Mouse (Mus musculus): ENCODE data around the gene Wdr83.

The Wdr83 gene

GRCm38 (mm10) chr8:85076001-85076400 lies 5.1 kb downstream of the Wdr83 start:
- DNase-seq = peak; percentile 39

DNA sequence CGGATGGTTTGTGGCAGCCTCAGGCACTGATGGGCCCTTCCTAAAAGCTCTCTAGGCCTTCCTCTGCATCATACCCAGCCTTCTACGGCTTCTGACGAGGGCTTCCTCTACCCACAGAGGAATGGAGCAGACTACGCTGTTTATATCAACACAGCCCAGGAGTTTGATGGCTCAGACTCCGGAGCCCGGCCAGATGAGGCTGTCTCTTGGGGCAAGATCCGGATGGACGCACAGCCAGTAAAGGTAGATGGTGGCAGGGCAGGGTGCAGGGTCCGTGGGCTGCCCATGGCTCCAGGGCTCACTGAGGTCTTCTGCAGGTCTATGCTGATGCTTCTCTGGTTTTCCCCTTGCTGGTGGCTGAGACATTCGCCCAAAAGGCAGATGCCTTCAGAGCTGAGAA lies 6.5 kb downstream of the Wdr83 start:
- DNase-seq = no peak

DNA sequence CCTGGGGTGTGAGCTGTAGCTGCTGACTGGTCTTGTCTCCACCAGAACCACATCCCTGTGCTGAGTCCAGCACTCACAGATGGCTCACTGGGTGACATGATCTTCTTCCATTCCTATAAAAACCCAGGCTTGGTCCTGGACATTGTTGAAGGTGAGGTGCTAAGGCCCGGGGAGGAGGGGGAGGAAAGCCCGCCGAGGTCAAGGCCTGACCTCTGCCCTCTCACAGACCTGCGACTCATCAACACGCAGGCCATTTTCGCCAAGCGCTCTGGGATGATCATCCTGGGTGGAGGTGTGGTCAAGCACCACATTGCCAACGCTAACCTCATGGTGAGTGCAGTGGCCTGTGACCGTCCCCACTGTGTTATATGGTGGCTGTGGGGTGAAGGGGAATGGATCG lies 6.9 kb downstream of the Wdr83 start:
- no peak for DNase-seq

DNA sequence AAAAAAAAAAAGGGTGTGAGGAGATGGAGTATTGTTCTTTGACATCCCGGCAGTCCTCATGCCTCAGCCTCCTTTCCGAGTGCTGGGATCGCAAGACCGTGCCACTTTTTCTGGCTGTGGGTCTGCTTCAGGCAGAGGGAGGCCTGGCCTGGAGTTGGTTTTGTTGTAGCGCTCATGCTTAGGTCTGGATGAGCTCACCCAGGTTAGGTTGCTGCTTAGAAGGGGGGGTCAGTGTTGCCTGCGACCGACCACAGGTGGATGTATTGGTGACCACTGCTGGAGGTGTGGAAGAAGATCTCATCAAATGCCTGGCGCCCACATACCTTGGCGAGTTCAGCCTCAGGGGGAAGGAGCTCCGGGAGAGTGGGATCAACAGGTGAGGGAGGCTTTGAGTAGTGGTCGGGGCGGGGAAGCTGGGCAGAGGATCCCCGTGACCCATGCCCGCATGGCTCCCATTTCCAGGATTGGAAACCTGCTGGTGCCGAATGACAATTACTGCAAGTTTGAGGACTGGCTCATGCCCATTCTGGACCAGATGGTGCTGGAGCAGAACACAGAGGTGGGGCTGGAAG lies 8.0 kb downstream of the Wdr83 start:
- no peak for DNase-seq

- no peak for DNase-seq
Observed at GRCm38 (mm10) chr8:85072364-85072929, 8.7 kb downstream of the Wdr83 start.

DNA sequence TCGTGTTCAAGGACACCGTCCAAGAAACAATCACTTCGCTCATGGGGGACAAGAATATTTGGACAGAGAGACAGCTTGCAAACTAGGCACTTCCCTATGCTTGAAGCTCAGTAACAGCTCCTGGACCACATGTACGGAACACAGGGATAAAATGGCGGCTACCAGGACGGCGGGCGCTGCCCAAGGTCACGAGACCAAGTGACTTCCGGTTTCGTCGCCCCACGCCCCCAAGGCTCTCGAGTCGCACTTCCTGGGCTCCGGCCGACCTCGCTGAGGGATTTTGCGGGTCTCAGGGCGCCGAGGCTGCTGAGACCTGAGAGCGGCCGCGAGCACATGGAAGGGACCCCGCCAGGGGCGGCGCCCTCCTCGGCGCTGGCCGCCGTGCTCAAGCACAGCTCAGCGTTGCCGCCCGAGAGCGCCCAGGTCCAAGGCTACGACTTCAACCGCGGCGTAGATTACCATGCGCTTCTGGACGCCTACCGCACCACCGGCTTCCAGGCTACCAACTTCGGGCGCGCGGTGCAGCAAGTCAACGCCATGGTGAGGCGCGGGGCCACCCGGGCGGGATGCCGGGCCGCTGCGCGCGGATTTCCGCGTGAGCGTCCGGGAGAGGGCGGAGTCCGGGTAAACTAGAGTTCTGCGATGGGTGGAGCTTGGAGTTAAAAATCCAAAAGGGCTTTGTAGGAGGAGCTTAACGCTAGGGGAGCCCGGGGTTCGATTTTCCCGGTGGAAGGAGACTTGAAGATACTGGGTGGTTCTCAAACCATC lies 9.4 kb downstream of the Wdr83 start, which contains the start of gene Dhps:
TSS of gene Dhps (plus strand) at position 244 of the 768 bp plus-strand sequence.
- DNase-seq = peak; percentile 96

GRCm38 (mm10) chr8:85071041-85071440 lies 10.1 kb downstream of the Wdr83 start:
- peak; percentile 32 for DNase-seq

DNA sequence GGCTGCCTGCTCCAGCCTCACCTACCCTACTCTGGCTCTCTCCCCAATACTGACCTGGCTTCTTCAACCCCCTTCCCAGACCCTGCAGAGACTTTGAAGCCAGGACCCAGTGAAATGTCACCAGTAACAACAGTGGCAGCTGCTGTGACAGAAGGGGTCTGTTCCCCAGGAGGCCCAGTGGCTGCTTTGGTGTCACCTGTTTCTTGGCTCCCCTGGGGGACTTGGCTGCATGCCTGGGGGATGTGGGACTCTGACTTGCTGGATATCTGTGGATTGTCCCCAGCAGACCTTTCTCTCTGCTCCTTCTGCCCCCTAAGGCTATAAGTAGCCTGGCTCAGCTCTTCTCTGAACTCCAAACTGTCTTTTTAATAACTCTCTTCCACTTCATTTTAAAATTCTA lies 13.1 kb downstream of the Wdr83 start, which contains the start of gene Gm5741:
TSS of gene Gm5741 (minus strand) at position 1 of the 400 bp plus-strand sequence.
- DNase-seq = no peak

GRCm38 (mm10) chr8:85067155-85067554 lies 14.0 kb downstream of the Wdr83 start:
- DNase-seq = no peak

GRCm38 (mm10) chr8:85065213-85065612 lies 15.9 kb downstream of the Wdr83 start:
- DNase-seq = no peak

- no peak for DNase-seq
Observed at GRCm38 (mm10) chr8:85062603-85063002, 18.5 kb downstream of the Wdr83 start.

DNA sequence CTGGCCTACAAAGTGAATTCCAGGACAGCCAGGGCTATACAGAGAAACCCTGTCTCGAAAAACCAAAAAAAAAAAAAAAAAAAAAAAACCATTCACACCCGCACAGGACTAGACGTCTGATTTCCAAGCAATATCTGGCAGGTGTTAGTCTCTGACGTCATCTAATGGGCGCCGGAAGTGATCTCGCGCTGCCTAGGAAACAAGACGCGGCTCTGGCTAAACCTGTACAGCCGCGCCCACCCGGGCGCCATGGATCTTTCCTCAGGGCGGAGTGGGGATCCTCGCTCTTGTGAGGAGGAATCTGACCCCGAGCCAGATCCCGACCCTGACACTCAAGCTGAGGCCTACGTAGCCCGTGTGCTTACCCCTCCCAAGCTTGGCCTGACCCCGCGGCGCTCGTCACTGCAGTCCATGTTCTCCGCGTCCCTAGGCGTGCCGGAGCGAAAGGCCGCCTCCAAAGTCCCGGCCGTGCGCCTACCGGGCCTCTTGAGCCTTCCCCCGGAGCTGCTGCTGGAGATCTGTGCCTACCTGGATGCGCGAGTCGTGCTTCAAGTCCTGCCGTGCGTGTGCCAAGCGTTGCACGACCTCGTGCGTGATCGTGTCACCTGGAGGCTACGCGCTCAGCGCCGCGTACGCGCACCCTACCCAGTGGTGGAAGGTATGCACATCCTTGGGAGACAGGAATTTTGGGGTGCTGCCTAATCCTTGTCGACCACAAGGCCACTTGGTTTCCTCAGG lies 21.1 kb downstream of the Wdr83 start, which contains the start of gene Fbxw9:
TSS of gene Fbxw9 (plus strand) at position 177 of the 738 bp plus-strand sequence.
- peak; percentile 94 for DNase-seq

GRCm38 (mm10) chr8:85057367-85057766 lies 23.7 kb downstream of the Wdr83 start:
- no peak for DNase-seq

GRCm38 (mm10) chr8:85043619-85044018 lies 37.5 kb downstream of the Wdr83 start:
- no peak for DNase-seq

- DNase-seq = peak; percentile 69
Observed at GRCm38 (mm10) chr8:85037681-85038531, 43.2 kb downstream of the Wdr83 start.

GRCm38 (mm10) chr8:85037366-85037680 lies 43.8 kb downstream of the Wdr83 start:
- DNase-seq = peak; percentile 81

GRCm38 (mm10) chr8:85036718-85037365 lies 44.3 kb downstream of the Wdr83 start, which contains the start of gene Tnpo2:
Gene Tnpo2, plus strand, starts transcription at chr8:85036915.
- DNase-seq = peak; percentile 96

DNA sequence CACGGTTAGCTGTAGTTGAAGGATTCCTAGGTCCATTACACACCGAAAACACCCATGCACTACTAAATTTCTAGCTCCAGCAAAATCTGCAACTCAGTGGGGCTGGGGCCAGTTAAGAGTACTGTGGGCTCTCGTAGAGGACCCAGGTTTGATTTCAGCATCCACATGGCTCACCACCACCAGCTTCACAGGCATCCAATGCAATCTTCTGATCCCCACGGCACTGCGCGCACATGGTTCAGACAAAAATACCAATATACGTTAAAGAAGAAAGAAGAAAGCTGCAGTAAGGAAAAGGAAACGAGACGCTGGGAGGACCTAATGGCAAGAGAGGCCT lies 44.8 kb downstream of the Wdr83 start:
- DNase-seq = no peak

- DNase-seq = peak; percentile 32
Observed at GRCm38 (mm10) chr8:85035728-85036310, 45.3 kb downstream of the Wdr83 start.

GRCm38 (mm10) chr8:85035165-85035727 lies 45.9 kb downstream of the Wdr83 start:
- DNase-seq = no peak

DNA sequence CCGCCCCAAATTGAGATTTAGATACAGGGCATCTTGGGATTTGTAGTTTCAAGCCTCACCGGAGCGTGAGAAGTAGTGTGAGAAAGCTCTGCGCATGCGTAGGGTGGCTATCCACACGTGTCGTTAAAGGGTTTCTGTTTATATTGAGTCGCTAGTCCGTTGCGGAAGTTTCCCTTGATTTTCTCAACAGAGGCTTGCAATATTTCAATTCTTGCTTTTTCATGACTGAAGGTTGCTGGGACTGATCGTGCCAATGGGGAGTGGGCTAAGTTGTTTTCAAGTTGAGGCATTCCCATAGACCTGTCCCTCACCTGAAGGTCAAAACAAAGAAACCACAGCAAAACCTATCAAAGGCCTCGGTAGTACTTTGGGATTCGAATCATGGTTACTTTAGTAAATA lies 46.3 kb downstream of the Wdr83 start:
- DNase-seq = peak; percentile 91
